Mouse (Mus musculus): ENCODE measurements at regions not wholly inside any gene's neighbourhood (a gene's known extent, or its start where the extent isn't known, plus 50 kb on each side); places are given as distances from the start of the nearest gene placed in this dataset.

- no peak for DNase-seq
These were observed 113.1 kb downstream of the Cd55b start for GRCm38 (mm10) chr1:130309746-130310145.

- DNase-seq = no peak
These were observed 120.9 kb downstream of the Cd55b start for GRCm38 (mm10) chr1:130301828-130302386.

GRCm38 (mm10) chr1:130300065-130300815 is 122.6 kb downstream of the Cd55b start:
- no peak for DNase-seq

GRCm38 (mm10) chr1:130299641-130300040 is 123.2 kb downstream of the Cd55b start:
- no peak for DNase-seq

GRCm38 (mm10) chr1:130299069-130299468 is 123.7 kb downstream of the Cd55b start:
- no peak for DNase-seq

GRCm38 (mm10) chr1:130298636-130299035 is 124.2 kb downstream of the Cd55b start:
- no peak for DNase-seq

- no peak for DNase-seq
These were observed 125.3 kb downstream of the Cd55b start for GRCm38 (mm10) chr1:130297471-130297870.

- DNase-seq = no peak
These were observed 136.9 kb downstream of the Cd55b start for GRCm38 (mm10) chr1:130285882-130286281.

GRCm38 (mm10) chr1:130282153-130282552 is 140.7 kb downstream of the Cd55b start:
- no peak for DNase-seq

GRCm38 (mm10) chr1:130279180-130279579 is 143.6 kb downstream of the Cd55b start:
- DNase-seq = no peak

- no peak for DNase-seq
These were observed 144.7 kb downstream of the Cd55b start for GRCm38 (mm10) chr1:130278000-130278536.

- DNase-seq = no peak
These were observed 145.9 kb downstream of the Cd55b start for GRCm38 (mm10) chr1:130276885-130277284.

GRCm38 (mm10) chr1:130276005-130276404 is 146.8 kb downstream of the Cd55b start:
- no peak for DNase-seq

- peak; percentile 1 for DNase-seq
These were observed 148.3 kb downstream of the Cd55b start for GRCm38 (mm10) chr1:130274470-130274869.

GRCm38 (mm10) chr1:130270457-130270856 is 152.4 kb downstream of the Cd55b start:
- DNase-seq = no peak

All from kidney, adult 9 months (tissue).